Mouse (Mus musculus) E14TG2a.4 (cell line): ENCODE results near the gene Nexn.

Source experiments
- CTCF ChIP-seq: conservative IDR thresholded peaks from 2 replicates; pipeline ENCODE4 v1.5.1; 2014; ENCODE audit warnings: low read length
- NANOG ChIP-seq: IDR thresholded peaks from 2 replicates; pipeline ENCODE4 v1.6.1; 2014; ENCODE audit warnings: borderline replicate concordance, low read length, mixed read lengths
- POU5F1 ChIP-seq: IDR thresholded peaks from 2 replicates; pipeline ENCODE4 v1.6.1; 2014; ENCODE audit warnings: low read length, borderline replicate concordance

DNA sequence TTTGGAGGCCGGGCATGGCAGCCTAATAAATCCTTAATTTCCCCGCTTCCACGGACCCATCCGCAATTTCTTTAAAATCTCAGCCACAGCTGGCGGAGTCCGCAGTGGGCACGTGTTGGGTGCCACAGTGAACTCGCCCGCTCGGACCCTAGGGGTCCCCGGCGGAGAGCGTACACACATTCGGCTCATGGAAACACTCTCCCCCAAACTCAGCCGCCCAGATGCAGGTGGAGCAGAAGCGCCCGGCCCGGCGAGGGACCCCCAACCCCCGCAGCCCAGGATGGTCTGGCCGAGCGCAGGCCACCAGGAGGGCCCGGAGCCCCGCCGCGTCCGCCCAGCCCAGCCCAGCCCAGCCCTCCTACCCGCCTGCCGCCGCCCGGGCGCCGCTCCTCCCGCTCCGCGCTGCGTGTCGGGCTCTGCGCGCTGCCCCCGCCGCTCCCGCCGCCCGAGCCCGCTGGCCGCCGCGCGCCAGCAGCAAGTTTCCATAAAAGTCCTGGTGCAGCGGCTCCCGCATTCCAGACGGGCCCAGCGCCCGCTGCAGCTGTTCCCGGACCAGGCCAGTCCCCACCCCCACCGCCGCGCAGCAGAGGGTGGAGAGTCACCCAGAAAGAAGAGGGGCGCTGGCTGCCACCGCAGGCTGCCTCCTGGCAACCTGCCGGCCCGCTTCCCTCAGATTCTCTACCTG, 657 bp downstream of the Nexn start:
- TF ChIP-seq CTCF (no peak), NANOG (no peak), POU5F1 (no peak)
